Mouse (Mus musculus) forelimb bud, embryonic 11.5 days (tissue): ENCODE measurements at regions not wholly inside any gene's neighbourhood (a gene's known extent, or its start where the extent isn't known, plus 50 kb on each side); places are given as distances from the start of the nearest gene placed in this dataset.
"Not testable (repeated sequence)": the region's sequence is repeated elsewhere in the genome, so short reads cannot be mapped to it uniquely, and the experiment has no call there.

Experiments
- DNase-seq: peaks from one replicate; pipeline ENCODE4 v3.0.0-alpha.2; 2012; ENCODE audit warnings: low read depth, low spot score

GRCm38 (mm10) chr12:54519370-54519769, 137.0 kb downstream of the Sptssa start:
- no peak for DNase-seq

DNA sequence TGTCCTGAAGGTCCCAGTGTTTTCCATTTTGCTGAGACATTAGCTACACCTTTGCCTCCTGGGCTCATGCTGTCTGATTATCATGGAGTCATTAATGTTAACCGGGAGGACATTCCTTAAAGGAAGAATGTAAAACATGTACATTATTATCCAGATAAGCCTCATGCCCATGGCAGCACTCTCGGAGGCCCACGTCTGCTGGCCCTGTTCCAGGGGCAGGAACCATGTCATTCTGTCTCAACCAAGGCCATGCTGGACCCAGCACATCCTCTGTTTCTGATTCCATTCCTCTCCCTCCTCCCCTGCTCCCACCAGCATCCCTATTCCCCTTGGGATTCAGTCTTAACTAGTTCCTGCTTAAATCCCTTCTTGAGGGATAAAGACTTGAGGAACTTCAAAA, 139.1 kb downstream of the Sptssa start:
- DNase-seq = no peak

DNA sequence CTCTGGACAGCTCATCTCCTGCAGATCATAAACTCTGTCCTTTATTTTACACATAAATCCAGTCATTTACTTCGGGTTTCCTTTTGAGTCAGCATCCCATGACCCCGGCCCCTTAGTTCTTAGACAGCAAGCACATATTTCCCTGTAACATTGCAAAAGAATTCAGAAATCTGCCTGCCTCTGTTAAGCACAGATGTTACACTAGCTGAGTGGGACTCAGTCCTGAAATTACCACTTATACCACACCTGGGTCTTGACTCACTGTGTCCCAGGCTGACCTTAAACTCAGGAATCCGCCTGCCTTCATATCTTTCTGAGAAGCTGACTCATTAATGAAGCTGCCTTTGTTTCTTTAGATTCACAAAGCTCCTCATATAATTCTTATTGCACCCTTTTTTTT, 139.9 kb downstream of the Sptssa start:
- DNase-seq = peak; percentile 13

DNA sequence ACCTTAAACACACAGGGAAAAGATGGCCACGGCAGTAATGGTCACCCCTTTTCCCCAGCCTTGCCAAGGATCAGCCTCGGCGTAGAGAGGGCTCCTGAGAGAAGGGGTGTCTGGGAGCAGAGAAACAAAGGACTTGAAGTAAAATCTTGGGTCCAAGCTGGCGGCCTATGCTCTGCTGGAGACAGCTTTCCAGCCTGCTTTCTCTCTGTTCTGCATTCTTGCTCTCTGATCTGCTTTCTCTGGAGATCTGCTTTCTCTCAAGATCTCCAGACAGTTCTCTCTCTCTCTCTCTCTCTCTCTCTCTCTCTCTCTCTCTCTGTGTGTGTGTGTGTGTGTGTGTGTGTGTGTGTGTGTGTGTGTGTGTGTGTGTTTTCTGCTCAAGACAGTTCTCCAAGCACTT, 140.3 kb downstream of the Sptssa start:
- DNase-seq = not testable (repeated sequence)

DNA sequence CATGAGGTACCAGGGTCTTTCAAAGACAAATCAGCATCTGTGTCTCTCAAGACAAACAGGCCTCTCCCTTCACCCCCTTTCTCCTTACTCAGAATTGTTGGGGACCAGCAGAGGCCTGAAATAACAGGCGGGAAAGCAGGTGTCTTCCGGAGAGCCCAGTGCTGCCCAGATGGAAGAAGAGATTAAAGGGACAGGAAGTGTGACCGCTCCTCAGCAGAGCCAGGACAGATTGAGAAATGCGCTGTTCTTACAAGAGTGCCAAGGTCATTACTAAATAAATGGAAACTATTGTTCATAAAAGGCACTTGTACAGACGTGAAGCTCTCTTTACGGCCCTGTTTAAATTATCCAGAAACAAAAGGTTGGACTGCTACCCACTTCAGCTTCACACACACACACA, 146.5 kb downstream of the Sptssa start:
- no peak for DNase-seq

- no peak for DNase-seq
Measured at GRCm38 (mm10) chr12:54502775-54503174, 153.6 kb downstream of the Sptssa start.

DNA sequence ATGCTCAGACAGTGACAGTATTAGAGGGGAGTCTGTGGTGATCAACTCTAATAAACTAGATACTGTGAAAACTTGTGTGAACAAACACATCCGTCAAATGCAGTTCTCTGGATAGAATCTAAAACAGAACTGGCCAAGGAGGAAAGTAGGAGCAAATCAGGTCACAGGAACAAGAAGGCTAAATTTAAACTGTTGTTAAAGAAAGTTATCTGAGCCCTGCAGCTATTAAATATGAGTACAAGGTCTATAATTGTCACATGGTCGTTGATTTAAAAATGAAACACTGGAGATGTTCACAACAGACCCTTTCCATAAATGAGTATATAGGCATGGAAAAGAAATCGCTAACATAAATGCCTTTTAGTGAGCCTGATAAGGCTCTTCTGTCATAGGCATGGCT, 156.4 kb downstream of the Sptssa start:
- no peak for DNase-seq

- DNase-seq = no peak
Measured at GRCm38 (mm10) chr12:54495701-54496374, 160.5 kb downstream of the Sptssa start.

DNA sequence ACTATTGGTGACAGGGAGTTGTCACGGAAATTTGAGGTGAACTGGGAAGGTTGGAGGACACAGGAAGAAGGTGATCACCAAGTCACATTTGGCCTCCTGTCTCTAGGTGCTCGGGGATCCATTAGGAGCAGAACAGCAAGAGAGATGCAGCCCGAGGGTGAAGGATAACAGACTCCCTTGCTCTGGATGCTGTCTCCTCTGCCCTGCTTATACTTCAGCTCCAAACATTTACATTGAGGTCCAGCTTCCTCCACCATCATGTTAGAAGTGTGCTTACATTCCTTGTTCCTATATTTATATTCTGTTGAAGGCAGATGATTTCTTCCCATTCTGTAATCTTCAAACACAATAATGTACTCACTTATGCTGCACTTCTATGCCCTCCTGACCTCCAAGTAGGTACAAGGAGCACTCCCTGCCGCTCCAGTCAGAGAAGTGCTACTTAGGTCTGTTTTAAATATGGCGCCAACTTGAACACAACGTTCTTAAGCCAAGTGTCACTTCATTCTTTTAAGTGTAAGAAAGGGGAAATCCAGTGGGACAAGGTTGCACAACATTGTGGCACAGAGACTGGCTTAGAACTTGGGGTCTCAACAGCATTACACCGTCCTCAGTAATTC, 161.5 kb downstream of the Sptssa start:
- DNase-seq = no peak

GRCm38 (mm10) chr12:54492737-54493136, 163.6 kb downstream of the Sptssa start:
- no peak for DNase-seq

GRCm38 (mm10) chr12:54490460-54490859, 165.9 kb downstream of the Sptssa start:
- DNase-seq = no peak

DNA sequence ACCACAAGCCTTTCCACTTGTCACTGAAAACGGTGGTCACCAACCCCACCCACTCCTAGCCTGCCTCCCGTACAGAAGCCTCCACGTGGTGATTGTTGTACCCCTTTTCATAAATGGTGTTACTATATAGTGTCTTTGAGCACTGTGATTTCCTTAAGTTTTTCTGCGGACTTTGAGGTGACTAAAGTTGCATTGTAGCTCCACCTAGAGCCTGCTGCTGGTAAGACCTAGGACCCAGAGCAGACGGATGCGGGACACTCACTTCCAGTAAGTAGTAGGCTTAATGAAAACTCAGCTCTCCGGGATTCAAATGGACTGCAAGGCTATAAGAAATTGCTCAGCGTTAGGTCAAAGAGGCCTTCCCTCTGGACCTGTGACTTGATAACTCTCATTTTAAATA, 166.7 kb downstream of the Sptssa start:
- DNase-seq = peak; percentile 73

- no peak for DNase-seq
Measured at GRCm38 (mm10) chr12:54487689-54488088, 168.7 kb downstream of the Sptssa start.

- DNase-seq = no peak
Measured at GRCm38 (mm10) chr12:54482020-54482419, 174.4 kb downstream of the Sptssa start.

DNA sequence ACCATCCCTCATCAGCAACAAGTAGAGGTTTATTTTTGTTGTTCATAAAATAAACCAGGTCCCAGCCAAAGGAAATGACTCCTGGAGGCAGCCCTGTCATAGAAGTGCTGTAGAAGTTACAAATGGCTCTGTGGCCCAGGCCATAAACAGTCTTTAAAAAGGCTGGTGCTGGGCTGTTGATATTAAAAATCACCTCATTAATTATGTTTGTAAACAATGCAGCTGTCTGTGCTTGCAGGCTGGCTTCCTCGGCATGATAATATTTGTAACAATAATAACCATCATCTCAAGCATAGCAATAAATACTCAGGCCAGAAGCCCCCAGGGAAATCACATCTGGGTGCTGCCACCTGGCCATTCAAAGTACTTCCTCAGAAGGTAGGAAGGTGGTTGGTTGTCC, 176.5 kb downstream of the Sptssa start:
- DNase-seq = peak; percentile 46

- DNase-seq = no peak
Measured at GRCm38 (mm10) chr12:54472881-54473280, 183.5 kb downstream of the Sptssa start.

GRCm38 (mm10) chr12:54472407-54472806, 184.0 kb downstream of the Sptssa start:
- DNase-seq = no peak

DNA sequence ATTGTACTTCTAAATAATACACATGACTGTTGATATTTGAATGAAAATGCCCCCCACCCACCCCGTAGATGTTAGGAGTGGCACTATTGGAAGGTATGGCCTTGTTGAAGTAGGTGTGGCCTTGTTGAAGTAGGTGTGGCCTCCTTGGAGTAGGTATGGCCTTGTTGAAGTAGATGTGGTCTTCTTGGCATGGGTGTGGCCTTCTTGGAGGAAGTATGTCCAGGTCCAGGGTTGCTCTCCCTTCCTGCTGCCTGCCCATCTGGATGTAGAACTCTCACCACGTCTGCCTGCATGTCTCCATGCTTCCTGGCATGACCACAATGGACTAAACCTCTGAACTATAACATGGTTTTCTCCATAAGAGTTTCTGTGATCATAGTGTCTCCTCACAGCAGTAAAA, 188.7 kb downstream of the Sptssa start:
- DNase-seq = no peak

- no peak for DNase-seq
Measured at GRCm38 (mm10) chr12:54463806-54464205, 192.6 kb downstream of the Sptssa start.

GRCm38 (mm10) chr12:54461411-54461810, 195.0 kb downstream of the Sptssa start:
- DNase-seq = no peak

GRCm38 (mm10) chr12:54460135-54460523, 196.2 kb downstream of the Sptssa start:
- no peak for DNase-seq

DNA sequence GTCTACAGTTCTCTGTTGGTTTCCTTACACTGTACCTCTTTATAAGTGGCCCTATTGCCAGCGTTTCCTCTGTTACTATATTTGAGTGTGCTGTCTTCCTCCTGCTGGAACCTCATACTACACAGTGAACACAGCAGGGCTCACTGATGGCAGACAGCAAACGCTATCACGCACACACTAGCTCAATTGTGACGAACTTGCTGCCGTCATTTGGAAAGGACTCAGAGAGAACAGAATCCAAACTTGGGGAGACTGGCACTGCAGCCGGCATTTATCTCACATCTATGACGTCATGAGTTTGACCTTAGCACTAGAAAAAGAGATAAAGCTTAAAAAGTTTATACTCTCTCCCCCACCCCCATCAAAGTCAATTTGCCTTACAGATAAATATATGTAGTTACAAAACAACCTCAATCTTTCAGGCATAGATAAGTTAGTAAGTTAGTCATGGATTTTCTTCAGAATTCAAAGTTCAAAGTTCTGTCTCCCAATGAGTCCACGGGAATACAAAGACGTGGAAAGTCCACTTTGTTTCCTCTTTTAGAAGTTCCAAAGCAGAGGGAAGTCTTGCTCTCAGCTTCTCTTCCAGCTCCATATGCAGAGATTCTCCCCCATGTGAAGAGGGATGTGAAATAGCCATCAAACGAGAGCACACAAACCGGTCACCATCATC, 196.8 kb downstream of the Sptssa start:
- DNase-seq = no peak

- DNase-seq = no peak
Measured at GRCm38 (mm10) chr12:54456731-54457130, 199.6 kb downstream of the Sptssa start.
